Mouse (Mus musculus) megakaryocyte, adult 5-6 weeks (primary cell): ENCODE data around the gene Dync1li2. TPM values are rescaled to one million over a fixed set of nuclear protein-coding genes. Genes with fewer than 3 reads are reported as not detected.

Experiments used
- ATAC-seq: 2 replicates; pipeline ENCODE4 v1.8.0; 2016; ENCODE audit warnings: mild to moderate bottlenecking, inconsistent platforms; ENCODE audit not compliant: poor library complexity, severe bottlenecking
- total RNA-seq, 2 experiments: library from RNA; stranded (forward) in 1 of 2; stranded (reverse) in 1 of 2; fragments of 153-499, 151-499 nt in 1 of 2; fragments of 221-1000, 200-1000 nt in 1 of 2; gene quantifications; 2 replicates each; pipeline versions ENCODE4 v1.2.3 to v1.2.4; 2015 to 2017

Gene Dync1li2
- total RNA-seq (2015) (15.0 and 18.4 TPM in 2 replicates), total RNA-seq (2017) (43.3 and 58.0 TPM in 2 replicates)

DNA sequence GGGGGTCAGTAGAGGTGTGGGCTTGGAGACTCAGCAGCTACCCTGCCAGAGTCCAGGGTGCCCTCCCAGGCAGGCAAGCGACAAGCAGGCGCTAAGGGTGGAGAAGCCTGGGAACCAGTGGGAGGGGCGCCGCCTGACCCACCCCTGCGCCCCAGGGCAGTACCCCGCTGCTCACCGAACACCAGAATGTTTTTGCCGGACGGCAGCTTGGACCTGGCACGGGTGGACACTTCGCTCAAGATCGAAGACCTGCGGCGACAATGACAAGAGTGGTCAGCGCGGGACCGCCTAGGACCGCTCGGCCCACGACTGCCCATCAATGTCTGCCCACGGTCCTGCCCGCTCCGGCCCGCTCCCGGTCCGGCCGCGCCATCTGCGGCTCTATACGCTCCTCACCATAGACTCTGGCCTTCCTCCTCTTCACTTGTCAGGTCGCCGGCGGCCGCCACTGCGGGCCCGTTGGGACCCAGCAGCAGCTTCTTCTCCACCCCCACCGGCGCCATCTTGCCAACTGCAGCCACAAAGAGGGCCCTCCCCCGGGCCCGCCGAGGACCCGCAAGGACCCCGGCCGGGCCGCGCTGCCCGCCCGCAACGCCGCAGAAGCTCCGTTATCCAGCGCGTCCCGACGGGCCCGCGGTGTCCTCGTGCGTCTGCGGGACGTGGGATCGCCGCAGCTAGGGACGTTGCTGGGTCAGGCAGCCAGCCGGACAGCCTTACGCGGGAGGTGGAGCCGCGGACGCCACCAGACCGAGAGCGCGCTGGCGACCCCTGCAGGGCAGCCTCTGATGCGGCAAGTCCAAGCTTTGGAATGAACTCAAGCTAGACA, at the start of gene Dync1li2:
Dync1li2 (minus strand) TSS at position 749 of the 826 bp plus-strand sequence.
- ATAC-seq, result peak; percentile 95

DNA sequence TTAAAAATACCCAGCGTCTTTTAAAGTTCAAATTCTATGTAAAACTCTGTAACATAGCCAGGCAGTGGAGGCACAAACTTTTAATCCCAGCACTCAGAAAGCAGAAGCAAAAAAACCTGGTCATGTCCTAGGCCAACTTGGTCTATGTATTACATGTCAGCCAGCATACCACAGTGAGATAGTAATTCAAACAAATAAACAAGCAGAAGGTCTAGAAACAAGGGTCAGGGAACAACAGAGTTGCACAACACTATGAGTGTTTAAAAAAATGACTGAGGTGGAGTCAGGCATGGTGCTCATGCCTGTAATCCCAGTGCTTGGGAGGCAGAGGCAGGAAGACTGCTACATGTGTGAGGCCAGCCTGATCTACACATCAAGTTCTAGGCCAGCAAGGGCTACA, 36.2 kb upstream of the Dync1li2 start:
- ATAC-seq, result no peak

DNA sequence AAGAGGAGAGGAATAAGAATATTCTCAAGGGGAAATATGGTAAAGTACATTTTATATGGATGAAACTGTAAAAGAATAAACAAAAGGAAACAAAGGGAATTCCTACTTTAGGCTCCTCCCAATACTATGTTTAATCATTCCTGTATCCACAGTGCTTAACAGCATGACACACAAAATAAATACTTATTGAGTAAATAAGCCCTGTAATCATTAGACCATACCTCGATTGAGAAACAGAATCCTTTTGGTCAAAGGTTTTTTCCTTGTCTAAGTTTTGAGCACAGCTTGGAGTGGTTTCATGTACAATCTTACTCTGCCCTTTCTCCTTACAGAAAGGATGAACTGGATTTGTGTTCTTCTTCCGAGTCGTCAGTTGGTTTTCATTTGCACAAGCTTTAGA, 29.6 kb upstream of the Dync1li2 start:
- ATAC-seq, result no peak

DNA sequence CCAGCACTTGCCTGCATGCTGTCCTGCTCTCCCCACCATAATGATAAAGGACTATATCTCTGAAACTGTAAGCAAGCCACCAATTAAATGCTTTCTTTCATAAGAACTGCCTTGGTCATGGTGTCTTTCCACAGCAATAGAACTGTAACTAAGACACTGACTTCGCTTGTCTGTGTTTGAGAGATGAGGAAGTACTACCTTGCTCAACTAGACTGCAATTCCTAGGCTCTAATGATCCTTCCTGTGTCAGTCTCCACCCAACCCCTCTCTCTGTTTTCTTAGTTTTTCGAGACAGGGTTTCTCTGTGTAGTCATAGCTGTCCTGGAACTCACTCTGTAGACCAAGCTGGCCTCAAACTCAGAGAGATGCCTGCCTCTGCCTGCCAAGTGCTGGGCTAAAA, 24.6 kb upstream of the Dync1li2 start:
- ATAC-seq, result peak; percentile 88

DNA sequence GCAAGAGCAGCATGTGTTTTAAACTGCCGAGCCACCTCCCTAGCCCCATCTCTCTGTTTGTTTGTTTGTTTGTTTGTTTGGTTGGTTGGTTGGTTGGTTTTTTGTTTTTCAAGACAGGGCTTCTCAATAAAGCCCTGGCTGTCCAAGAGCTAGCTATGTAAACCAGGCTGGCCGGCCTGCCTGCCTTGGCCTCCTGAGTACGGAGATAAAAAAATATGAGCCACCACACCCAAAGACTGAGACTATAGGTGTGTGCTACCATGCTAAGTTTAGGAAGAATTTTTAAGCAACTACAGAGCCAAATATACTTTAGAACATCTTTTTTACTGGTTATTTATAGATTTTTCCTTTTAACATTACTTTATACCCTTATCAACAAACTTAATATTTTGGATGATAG, 9.3 kb upstream of the Dync1li2 start:
- no peak for ATAC-seq

DNA sequence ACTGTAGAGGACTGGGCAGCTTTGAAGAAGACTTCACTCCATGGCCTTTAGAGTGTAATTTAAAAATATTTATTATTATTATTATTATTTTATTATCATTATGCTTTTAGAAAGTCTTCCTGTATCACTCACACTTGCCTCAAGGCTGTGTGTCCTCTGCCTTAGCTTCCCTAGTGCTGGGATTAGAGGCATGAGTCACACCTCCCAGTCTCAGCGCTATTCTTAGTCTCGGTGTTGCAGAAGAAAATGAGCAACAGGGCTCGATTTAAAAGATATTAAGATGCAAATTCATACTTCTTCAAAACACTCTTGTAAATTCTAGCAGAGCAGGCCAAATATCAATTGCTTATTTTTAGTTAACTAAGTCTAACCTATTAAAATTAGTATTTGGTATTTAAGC, 5.9 kb upstream of the Dync1li2 start:
- no peak for ATAC-seq

DNA sequence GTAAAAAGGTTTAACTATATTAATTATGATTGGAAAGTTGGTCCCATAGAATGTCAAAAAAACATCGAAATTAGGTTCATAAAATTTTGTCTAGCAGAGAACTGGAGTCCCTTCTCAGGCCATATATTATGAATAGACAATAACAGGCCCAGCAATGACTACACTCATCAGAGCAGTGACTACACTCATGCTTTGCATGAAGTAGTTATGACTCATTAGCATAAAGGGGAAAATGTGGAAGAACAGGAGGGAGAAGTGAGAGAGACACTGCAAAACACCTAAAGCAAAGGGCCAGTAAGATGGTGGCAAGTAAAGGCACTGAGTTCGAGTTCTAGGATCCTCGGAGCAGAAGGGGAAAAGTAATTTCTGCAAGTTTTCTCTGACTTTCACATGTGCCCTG, 3.2 kb upstream of the Dync1li2 start:
- no peak for ATAC-seq

DNA sequence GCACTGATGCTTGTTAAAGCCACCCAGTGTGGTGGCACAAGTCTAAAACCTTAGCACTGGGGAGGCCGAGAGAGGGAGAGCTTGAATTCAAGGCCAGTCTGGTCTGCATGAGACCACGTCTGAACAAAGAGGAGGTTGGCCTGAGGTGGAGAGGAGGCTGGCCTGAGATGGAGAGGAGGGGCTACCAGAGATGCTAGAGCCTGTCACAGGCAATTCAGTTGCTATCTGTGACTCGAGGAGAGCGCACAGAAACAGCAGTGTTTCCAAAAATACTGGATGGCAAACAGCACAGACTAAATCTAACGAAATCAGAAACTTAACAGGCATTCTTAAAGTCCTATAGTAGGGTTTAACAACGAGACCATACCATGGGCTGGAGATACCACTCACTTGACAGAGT, 2.4 kb upstream of the Dync1li2 start:
- no peak for ATAC-seq

DNA sequence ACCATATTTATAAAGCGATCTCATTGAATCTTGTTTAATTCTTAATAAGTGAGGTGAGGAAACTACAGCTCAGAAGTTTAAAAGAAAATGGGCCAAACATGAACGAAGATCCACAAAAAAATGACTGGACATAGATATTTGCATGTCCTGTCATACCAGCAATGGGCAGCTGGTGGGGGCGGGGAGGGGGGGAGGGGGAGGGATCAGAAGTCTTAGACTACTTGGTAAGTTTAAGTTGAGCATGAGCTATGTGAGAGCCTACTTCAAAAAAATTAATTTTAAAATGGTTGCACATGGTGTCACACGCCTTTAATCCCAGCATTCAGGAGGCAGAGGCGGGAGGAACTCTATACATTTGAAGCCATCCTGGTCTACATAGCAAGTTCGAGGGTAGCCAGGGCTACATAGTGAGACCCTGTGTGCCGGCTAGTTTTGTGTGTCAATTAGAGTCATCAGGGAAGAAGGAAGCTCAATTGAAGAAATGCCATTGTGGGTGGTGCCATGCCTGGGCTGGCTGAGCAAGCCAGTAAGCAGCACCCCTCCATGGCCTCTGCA, 355 bp upstream of the Dync1li2 start:
- ATAC-seq, result no peak; the same call in 1 of the 2 replicates

DNA sequence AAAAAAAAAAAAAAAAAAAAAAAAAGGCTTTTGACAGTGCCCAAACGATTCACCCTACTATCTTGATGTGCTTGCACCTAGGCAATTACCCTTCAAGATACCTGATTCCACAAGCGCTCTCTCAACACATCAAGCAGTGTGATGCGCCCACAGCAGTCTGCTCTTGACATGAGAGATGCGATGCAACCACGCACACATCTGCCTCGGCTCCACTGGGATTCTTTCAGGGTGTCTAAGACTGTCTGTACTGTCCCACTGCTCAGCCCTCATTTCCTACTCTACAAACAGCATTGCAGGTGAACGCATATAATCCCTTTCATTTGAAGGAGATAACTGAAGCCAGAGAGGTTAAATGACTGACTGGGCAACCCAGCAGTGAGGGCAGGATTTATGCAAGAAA, 1.2 kb downstream of the Dync1li2 start:
- no peak; the same call in 1 of the 2 replicates for ATAC-seq

DNA sequence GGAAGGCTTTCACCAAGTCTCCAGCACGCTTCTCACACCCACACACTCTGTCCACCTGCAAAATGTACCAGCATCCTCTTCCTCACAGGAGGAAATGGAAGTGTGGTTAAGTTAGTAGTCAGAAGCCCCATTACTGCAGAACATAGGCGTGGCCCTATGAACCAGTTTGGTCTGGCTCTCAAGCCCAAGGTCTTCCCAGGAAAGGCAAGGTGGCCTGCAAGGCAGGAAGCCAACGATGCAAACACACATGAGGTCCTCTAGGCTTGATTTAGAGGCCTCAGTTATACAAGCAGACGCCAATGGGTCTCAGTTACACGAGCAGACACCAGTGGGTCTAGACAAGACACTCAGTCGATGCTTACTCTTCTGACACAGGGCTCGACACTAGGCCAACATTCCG, 3.4 kb downstream of the Dync1li2 start:
- ATAC-seq, result no peak

DNA sequence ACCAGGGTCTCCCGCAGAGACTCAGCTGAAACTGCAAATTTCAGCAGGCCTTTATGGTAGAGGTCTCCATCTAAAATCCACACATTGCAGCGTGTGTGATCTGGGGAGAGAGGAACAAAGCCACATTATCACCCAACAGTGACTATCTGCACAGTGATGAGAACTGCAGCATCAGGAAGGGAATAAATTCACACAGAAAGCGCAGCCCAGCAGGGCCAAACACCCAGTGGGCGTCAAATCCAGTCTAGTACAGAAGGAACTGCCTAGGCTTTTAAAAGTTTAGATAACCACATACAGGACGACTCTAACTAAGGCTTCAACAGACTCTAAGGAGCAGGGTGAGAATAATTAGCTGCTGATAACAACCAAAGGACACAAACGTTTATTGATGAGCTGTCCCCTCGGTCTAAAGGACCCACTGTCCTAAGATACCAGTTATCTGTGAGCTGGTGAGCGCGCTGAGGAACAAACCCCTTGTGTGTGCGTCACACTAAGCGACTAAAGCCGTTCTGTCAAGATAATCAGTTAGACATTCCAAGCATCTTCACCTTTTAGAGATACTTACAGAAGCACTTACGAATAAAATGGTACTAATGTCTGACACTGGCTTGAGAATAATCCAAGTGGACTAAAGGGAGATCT, 5.2 kb downstream of the Dync1li2 start:
- no peak for ATAC-seq

DNA sequence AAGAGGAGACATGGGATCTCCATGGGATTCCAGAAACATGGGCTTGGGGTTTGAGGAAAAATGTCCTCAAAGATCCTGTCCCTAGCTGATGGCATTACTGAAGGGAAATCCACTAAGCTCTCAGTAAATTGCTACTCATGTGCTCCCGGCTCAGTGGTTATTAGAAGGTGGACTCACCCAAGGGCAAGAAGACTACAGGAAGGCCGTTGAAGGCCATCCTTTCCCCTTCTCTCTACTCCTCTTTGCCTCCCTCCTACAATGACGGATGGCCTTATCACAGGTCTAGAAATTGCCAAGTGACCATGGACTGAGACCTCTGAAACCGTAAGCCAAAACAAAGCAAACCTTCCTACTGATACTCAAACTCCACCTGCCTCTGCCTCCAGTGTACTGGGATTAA, 6.3 kb downstream of the Dync1li2 start:
- ATAC-seq, result no peak

DNA sequence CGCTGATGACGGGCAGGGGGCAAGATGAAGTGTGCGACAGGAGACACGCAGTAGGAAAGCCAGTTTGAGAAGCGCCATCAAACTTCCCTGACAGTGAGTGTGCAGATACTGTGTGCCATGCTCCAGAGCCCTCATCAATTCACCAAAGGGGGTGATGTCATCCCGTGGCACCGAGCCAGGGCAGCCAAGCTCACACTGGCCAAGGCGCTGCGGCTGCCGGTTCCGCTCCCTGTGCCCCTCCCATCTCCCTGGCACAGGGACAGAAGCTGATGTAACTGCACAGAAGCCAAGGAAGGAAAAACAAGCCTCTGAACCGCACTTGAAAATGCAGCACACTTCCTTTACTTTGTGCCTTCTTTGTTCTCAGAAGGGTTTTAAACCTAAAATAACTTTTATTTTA, 6.8 kb downstream of the Dync1li2 start:
- ATAC-seq, result peak; percentile 82

DNA sequence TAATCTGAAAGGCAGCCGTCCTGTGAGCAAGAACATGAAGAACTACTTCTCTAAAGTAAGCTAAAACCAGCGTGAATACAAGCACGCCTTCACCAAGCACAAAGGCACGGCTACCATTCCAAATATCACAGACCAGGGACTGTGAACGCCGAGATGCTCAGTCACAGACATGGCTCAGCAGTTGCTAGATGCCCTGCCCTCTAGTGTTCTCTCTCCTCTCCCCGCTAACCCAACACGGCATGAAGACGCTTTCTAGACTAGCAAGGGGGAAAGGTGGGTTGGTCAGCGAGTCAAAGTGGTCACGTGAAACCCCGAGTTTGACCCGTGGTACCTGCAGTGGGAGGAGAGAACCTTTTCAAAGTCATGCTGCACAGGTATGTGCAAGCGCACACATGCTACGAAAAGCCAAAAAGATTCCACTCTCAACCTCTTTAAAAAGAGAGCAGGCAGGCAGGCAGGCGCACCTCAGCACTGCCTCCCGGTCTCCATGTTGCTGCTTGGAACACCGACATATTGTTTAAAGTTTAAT, 8.0 kb downstream of the Dync1li2 start:
- ATAC-seq, result no peak

DNA sequence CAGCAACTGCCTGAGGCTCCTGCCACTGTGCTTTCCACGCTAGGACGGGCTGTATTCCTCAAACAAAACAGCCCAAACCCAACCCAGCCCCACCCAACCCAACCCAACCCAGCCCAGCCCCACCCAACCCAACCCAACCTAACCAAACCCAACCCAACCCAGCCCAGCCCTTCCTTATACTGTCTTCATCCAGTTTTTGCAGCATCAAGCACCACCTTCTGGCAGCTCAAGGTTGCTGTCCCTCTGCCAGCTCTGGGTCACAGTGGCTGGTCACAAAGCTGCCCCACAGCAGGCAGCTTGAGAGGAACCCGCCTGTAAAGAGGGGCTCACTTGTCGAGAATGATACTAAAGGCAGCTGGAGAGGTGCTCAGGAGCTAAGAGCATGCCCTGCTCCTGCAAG, 8.6 kb downstream of the Dync1li2 start:
- peak; percentile 63 for ATAC-seq

DNA sequence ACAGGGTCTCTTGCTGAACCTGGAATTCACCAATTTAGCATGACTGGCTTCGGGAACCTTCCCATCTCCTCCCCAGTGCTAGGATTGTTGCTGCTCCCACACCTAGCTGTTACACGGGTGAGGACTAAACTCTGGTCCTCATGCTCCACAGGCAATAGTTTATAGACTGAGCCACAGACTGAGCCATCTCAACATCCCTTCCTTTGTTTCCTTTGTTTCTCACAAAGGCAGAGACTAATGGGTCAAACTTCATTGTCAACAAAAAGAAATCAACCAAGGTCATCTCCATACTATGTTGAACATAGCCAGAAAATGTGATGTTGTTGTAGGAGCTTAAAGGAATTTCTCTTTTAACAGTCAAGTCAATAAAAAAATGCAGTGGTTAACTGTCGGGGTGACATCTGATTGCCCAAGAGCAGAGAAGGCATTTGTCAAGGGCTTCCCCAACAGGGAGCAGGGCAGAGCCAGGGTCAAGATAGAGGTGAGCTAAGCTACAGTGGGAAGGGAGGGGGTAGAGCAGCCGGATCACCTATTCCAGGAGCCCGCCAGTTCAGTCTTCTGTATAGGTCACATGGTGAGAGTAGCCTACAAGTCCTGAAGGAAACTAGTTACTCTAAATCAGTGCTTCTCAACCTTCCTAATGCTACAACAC, 9.5 kb downstream of the Dync1li2 start:
- no peak for ATAC-seq

DNA sequence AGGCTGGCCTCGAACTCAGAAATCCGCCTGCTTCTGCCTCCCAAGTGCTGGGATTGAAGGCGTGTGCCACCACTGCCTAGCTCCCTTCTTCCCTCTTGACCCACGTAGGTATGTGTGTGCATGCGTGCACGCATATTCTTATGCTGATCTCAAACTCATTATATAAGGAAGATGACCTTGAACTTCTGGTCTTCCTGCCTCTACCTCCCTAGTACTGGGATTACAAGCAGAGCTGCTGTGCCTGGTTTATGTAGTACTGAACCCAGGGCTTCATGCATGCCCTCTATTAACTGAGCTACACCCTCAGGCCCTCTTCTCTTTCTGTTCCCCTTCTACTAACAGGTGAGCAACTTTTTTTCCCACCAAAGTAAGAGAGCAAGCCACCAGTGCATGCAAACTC, 10.2 kb downstream of the Dync1li2 start:
- ATAC-seq, result no peak

DNA sequence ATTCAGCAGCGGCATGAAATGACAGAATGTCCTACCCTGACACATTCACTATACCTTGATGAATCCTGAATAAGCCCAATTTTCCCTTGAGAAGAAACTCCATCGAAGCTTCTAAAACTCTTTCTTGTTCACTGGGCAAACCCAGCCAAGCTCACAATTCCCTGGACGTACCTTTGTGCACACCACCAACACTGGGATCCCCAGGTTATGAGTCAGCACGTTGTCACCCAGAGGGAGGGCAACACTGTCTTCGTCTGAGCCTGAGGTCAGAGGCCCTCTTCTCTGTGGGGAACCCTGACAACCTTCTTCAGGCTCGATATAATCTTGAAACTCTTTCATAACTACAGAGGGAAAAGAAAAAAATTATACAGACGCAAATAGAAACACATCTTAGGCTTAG, 12.6 kb downstream of the Dync1li2 start:
- ATAC-seq, result no peak

DNA sequence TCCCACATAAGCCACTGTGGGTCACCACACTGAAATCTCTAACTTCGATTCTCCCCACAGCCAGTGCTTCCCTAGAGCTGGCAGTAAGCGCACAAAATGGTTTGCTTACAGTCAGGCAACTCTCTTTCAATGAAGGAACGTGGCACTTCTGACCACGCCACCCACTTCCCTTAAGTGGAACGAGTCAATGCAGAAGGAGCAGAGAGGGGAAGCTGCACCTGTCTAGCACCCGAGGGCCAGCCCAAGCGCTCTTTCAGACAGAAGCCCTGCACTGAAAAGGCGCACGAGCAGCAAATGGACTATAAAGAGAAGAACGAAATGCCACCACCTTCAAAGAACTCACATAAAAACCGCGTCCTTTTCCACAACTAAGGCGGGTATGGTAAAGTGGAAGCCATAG, 15.1 kb downstream of the Dync1li2 start:
- ATAC-seq, result peak; percentile 55; the same call in 1 of the 2 replicates

DNA sequence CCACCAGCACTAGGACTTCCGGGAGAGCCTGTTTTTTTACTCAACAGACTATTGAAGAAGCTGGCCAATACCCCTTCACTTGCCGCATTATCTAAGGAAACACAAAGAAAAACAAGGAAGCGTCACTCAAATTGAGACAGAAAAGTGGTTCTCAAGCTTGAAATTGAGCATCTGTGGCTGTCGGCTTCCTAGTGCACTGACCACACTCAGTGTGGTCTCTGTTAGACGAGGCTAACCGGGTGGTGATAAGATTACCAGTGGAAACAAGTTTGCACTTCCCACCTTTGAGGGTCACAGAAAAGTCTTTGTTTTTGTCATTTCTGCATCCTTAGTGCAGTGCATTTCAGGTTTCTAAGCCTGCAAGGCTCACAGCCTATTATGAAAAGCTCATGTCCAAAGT, 20.5 kb downstream of the Dync1li2 start:
- ATAC-seq, result no peak
